Mouse (Mus musculus): ENCODE data around the gene Mical1. TPM values are rescaled to one million over a fixed set of nuclear protein-coding genes. Genes with fewer than 3 reads are reported as not detected.
"Not testable (repeated sequence)": the region's sequence is repeated elsewhere in the genome, so short reads cannot be mapped to it uniquely, and the experiment has no call there.

Mical1 gene
- polyA plus RNA-seq, 1 experiment from 2014 or later: 27.9 TPM

DNA sequence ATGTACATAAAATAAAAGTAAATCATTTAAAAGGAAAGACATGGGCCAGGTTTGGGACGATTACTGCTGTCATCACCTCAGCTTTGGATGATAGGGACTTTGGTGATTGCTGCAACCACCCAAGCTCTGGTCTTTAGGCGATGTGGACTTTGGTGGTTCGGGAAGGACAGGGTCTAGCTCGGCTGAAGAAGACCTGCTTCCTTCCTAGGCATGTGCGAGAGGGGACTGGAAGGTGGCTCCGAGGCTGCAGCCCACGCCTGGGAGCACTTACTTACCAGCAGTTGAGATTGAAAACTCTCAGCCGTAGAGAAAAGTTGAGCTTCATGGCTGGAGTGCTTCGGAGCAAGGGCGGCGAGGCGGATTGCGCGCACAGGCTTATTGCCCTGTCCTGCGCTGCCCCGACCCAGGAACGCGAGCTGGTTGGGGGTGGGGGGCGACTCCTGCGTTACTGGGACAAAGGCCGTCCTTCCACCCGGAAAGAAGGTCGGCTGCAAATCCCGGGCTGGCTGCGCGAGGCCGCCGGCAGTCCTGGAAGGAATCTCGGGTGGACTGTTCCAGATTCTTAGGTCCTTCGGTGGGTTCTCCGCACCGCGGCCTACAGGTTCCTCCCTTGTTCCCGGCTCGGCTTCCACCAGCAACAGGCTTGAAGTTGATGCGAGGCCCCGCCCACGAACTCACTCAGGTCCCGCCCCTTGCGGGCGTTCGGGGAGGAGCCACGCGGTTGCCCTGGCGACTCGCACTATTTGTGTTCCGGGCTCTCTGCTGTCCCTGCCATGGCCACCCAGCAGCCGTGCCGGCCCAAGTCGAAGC lies 13.8 kb downstream of the Mical1 start, which contains the start of the genes Smpd2 and Ppil6:
Gene Smpd2 (minus strand): TSS at position 662 of the 810 bp plus-strand sequence.
Gene Ppil6 (plus strand): TSS at position 732 of the 810 bp plus-strand sequence.
- Histone ChIP-seq H3K36me3 (ENCODE audit: insufficient read depth, low read length) (peaks cover 21% of the 10 kb centered on the region), H3K9ac (replicated peaks; ENCODE audit: low read depth) (peak within 1 kb of the TSS; percentile 58), H3K4me1 (ENCODE audit: insufficient read depth, low read depth, low read length) (peaks cover 5% of the 10 kb centered on the region; the same call in 1 of the 2 replicates), H3K27ac (ENCODE audit: low read length) (peak within 1 kb of the TSS; percentile 80), H3K9me3 (ENCODE audit: low read length) (no peaks in the 10 kb centered on the region), H3K4me3 (ENCODE audit: low read depth, low read length) (peak within 1 kb of the TSS; percentile 68), H3K4me2 (replicated peaks; ENCODE audit: low read depth, low read length) (peak within 1 kb of the TSS; percentile 98), H3K27me3 (replicated peaks; ENCODE audit: insufficient read depth, low read length) (no peaks in the 10 kb centered on the region)
- ATAC-seq (peak; percentile 97), DNase-seq (ENCODE audit: low spot score) (peak; percentile 97)
- TF ChIP-seq CTCF (IDR thresholded peaks at IDR 0.05) (peak; percentile 33), EP300 (IDR thresholded peaks at IDR 0.05) (no peak)
- under 1% methylated on average over 50 of the region's 50 CpGs for WGBS

DNA sequence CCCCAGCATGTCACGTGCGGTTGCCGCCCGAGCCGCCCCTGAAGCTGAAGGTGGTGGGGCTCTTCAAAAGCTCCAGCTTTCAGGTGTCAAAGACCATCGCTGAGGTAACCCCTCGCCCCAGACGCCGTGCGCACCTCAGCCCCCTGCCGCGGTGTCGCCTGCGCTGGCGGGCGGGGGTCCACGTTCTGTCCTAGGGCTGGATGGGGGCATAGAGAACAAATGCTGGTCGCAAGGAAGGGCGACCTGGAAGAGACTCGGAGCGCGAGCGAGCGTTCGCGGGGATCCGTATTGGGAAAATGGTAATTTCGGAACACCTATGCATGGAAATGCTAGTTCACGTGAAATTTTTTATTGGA lies 14.4 kb downstream of the Mical1 start:
- no peaks in the 10 kb centered on the region for H3K27me3 ChIP-seq (replicated peaks; ENCODE audit: insufficient read depth, low read length)
- H3K4me2 ChIP-seq (replicated peaks; ENCODE audit: low read depth, low read length): peak overlapping the region; percentile 98
- H3K9me3 ChIP-seq (ENCODE audit: low read length): no peaks in the 10 kb centered on the region
- H3K4me3 ChIP-seq (ENCODE audit: low read depth, low read length): peak overlapping the region; percentile 68
- ATAC-seq (peak; percentile 7; the same call in 1 of the 2 replicates), DNase-seq (ENCODE audit: low spot score) (peak; percentile 17)
- 0 out of 2 replicates have a peak overlapping the region, but pooled peaks have one; percentile 80 for H3K27ac ChIP-seq (ENCODE audit: low read length)
- H3K4me1 ChIP-seq (ENCODE audit: insufficient read depth, low read depth, low read length): peaks cover 5% of the 10 kb centered on the region; the same call in 1 of the 2 replicates
- H3K36me3 ChIP-seq (ENCODE audit: insufficient read depth, low read length): peaks cover 15% of the 10 kb centered on the region
- TF ChIP-seq EP300 (IDR thresholded peaks at IDR 0.05) (no peak), CTCF (IDR thresholded peaks at IDR 0.05) (no peak)
- peak overlapping the region; percentile 58 for H3K9ac ChIP-seq (replicated peaks; ENCODE audit: low read depth)
- 1% methylated on average over 29 of the region's 29 CpGs for WGBS

DNA sequence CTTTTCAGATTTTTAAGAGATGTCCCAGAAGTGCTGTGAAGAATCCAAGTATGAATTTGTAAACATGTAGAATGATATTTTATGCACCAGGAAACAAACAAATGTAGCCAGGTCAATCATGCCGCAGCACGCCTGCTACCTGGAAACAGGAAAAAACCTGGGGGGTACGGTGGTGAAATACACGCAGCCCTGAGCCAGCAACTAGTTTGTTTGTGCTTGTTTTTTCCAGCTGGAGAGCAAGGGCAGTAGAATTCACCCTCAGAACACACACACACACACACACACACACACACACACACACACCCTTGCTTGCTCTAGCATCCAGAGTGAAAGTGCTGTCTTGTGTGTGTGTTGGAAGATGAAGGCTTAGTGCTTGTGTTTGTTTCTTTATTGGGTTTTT lies 15.0 kb downstream of the Mical1 start:
- Histone ChIP-seq H3K4me3 (ENCODE audit: low read depth, low read length) (no peak overlapping the region), H3K4me2 (replicated peaks; ENCODE audit: low read depth, low read length) (peak overlapping the region; percentile 98), H3K36me3 (ENCODE audit: insufficient read depth, low read length) (peaks cover 10% of the 10 kb centered on the region; the same call in 1 of the 2 replicates), H3K9me3 (ENCODE audit: low read length) (no peaks in the 10 kb centered on the region), H3K9ac (replicated peaks; ENCODE audit: low read depth) (no peak overlapping the region), H3K4me1 (ENCODE audit: insufficient read depth, low read depth, low read length) (peaks cover 5% of the 10 kb centered on the region; the same call in 1 of the 2 replicates), H3K27ac (ENCODE audit: low read length) (no peak overlapping the region), H3K27me3 (replicated peaks; ENCODE audit: insufficient read depth, low read length) (no peaks in the 10 kb centered on the region)
- 28% methylated on average over 4 of the region's 4 CpGs for WGBS
- DNase-seq (ENCODE audit: low spot score): peak; percentile 7
- TF ChIP-seq CTCF (IDR thresholded peaks at IDR 0.05) (no peak), EP300 (IDR thresholded peaks at IDR 0.05) (no peak)
- ATAC-seq: no peak

DNA sequence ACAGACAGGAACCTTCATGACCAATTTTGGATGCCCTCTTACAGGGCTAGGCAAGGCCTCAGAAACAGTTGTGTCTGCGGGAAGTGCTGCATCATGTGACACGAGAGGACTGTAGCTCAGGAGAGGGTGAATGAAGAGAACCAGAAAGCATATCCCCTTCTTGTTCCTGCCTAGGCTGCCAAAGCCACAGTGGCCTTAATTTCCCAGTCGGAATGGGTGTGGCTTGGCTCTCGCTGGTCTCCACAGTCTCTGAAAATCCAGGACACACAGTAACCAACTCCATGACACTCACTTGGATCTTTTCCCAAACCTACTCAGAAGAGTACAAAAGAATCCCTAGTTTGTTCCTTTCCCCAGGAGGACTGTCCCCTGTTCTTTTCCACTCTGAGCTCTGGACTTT lies 24.8 kb downstream of the Mical1 start:
- 53% methylated on average over 4 of the region's 4 CpGs for WGBS
- no peak overlapping the region for H3K4me3 ChIP-seq (ENCODE audit: low read depth, low read length)
- H3K27me3 ChIP-seq (replicated peaks; ENCODE audit: insufficient read depth, low read length): no peaks in the 10 kb centered on the region
- H3K9me3 ChIP-seq (ENCODE audit: low read length): no peaks in the 10 kb centered on the region
- no peaks in the 10 kb centered on the region for H3K36me3 ChIP-seq (ENCODE audit: insufficient read depth, low read length)
- no peak for ATAC-seq
- no peak overlapping the region for H3K27ac ChIP-seq (ENCODE audit: low read length)
- no peak overlapping the region for H3K9ac ChIP-seq (replicated peaks; ENCODE audit: low read depth)
- no peak overlapping the region for H3K4me2 ChIP-seq (replicated peaks; ENCODE audit: low read depth, low read length)
- no peaks in the 10 kb centered on the region for H3K4me1 ChIP-seq (ENCODE audit: insufficient read depth, low read depth, low read length)
- no peak for DNase-seq (ENCODE audit: low spot score)
- TF ChIP-seq EP300 (IDR thresholded peaks at IDR 0.05): no peak
- no peak for TF ChIP-seq CTCF (IDR thresholded peaks at IDR 0.05)

DNA sequence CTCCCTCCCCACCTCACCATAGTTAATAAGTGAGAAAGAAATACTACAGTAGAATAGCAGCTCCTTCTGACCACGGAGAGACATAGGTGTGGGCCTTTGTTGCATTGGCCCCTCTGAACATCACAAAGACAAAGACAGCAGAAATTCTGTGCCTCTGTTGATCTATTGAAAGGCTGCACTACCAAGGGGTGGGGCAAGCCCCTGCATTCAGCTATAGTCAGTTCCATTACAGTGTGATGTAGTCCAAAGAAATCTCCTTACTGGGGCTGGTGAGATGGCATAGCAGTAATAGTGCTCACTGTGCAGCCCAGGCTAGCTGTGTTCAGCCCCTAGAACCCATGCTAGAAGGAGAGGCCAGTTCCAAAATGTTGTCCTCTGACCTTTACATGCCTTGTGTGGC lies 28.9 kb downstream of the Mical1 start:
- Histone ChIP-seq H3K27me3 (replicated peaks; ENCODE audit: insufficient read depth, low read length) (no peaks in the 10 kb centered on the region), H3K36me3 (ENCODE audit: insufficient read depth, low read length) (no peaks in the 10 kb centered on the region), H3K4me3 (ENCODE audit: low read depth, low read length) (no peak overlapping the region), H3K9me3 (ENCODE audit: low read length) (no peaks in the 10 kb centered on the region), H3K4me1 (ENCODE audit: insufficient read depth, low read depth, low read length) (no peaks in the 10 kb centered on the region), H3K9ac (replicated peaks; ENCODE audit: low read depth) (no peak overlapping the region), H3K4me2 (replicated peaks; ENCODE audit: low read depth, low read length) (no peak overlapping the region), H3K27ac (ENCODE audit: low read length) (no peak overlapping the region)
- no peak for TF ChIP-seq CTCF (IDR thresholded peaks at IDR 0.05)
- 73% methylated on average over 1 of the region's 1 CpGs for WGBS
- ATAC-seq (no peak), DNase-seq (ENCODE audit: low spot score) (no peak)

DNA sequence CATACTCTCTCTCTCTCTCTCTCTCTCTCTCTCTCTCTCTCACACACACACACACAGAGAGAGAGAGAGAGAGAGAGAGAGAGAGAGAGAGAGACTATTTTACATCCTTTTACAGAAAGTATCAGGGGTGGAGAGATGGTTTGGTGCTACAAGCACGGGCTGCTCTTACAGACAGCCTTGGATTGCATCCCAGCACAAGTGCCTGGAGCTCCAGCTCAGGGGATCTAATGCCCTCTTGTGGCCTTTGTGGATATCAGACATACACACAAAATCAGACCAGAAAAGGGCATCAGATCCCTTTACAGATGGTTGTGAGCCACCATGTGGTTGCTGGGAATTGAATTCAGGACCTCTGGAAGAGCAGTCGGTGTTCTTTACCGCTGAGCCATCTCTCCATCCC lies 29.3 kb downstream of the Mical1 start:
- 2% methylated on average over 3 of the region's 3 CpGs for WGBS

More for the DNA sequence above, 29.3 kb downstream of the Mical1 start:
- not testable (repeated sequence) for H3K27me3 ChIP-seq (replicated peaks; ENCODE audit: insufficient read depth, low read length); H3K9me3 ChIP-seq (ENCODE audit: low read length); H3K36me3 ChIP-seq (ENCODE audit: insufficient read depth, low read length); H3K27ac ChIP-seq (ENCODE audit: low read length); H3K4me1 ChIP-seq (ENCODE audit: insufficient read depth, low read depth, low read length); H3K9ac ChIP-seq (replicated peaks; ENCODE audit: low read depth); H3K4me2 ChIP-seq (replicated peaks; ENCODE audit: low read depth, low read length); H3K4me3 ChIP-seq (ENCODE audit: low read depth, low read length)
- DNase-seq (ENCODE audit: low spot score): peak; percentile 93
- TF ChIP-seq CTCF (IDR thresholded peaks at IDR 0.05): peak; percentile 88
- peak; percentile 78 for ATAC-seq
